Mouse (Mus musculus) embryonic facial prominence, embryonic 10.5 days (tissue): Measurements from ENCODE around the gene Tldc1. TPM values are rescaled to one million over a fixed set of nuclear protein-coding genes. Genes with fewer than 3 reads are reported as not detected.

ENCODE experiments used
- DNase-seq: peaks from one replicate; pipeline ENCODE4 v3.0.0-alpha.2; 2017; ENCODE audit warnings: low spot score
- H3K27ac ChIP-seq: fragments of 300-500 bp; sonication (generic); replicated peaks from 2 replicates; pipeline ENCODE4 v1.5.1; 2016; ENCODE audit warnings: mild to moderate bottlenecking
- H3K27me3 ChIP-seq: fragments of 300-500 bp; sonication (generic); replicated peaks from 2 replicates; pipeline ENCODE4 v1.6.1; 2016; ENCODE audit warnings: low read depth, mild to moderate bottlenecking; ENCODE audit not compliant: poor library complexity, severe bottlenecking
- H3K36me3 ChIP-seq: fragments of 300-500 bp; sonication (generic); replicated peaks from 2 replicates; pipeline ENCODE4 v1.6.1; 2016; ENCODE audit warnings: mild to moderate bottlenecking, moderate library complexity
- H3K4me1 ChIP-seq: fragments of 300-500 bp; sonication (generic); 2 replicates; pipeline ENCODE4 v1.6.1; 2016
- H3K4me3 ChIP-seq: fragments of 300-500 bp; sonication (generic); 2 replicates; pipeline ENCODE4 v1.5.1; 2016; ENCODE audit warnings: mild to moderate bottlenecking, moderate library complexity
- H3K9me3 ChIP-seq: fragments of 300-500 bp; sonication (generic); 2 replicates; pipeline ENCODE4 v1.6.1; 2016; ENCODE audit warnings: mild to moderate bottlenecking
- WGBS: fragments of 180-500 bp; shearing (Covaris S2); methylation state at CpG from one replicate; pipeline ENCODE4 v1.1.7; 2016; 5-methylcytosine and 5-hydroxymethylcytosine counted together
- polyA plus RNA-seq: library from polyadenylated mRNA; unstranded; fragments of >200 nt; fragmentation: Nextera tagmentation; extraction: Ambion mirVana; gene quantifications from 2 replicates; pipeline ENCODE4 v1.2.1, GENCODE M21; 2016

Tldc1 gene
- polyA plus RNA-seq, 1 experiment from 2014 or later = 12.8 TPM

GRCm38 (mm10) chr8:119798170-119798964 is 20.2 kb upstream of the Tldc1 start:
- H3K4me1 ChIP-seq = peaks cover 64% of the 10 kb centered on the region
- H3K4me3 ChIP-seq = peak overlapping the region; percentile 45
- no peaks in the 10 kb centered on the region for H3K9me3 ChIP-seq
- no peaks in the 10 kb centered on the region for H3K36me3 ChIP-seq
- 11% methylated on average over 15 of the region's 15 CpGs for WGBS
- H3K27ac ChIP-seq = peak overlapping the region; percentile 82
- DNase-seq = peak; percentile 85
- H3K27me3 ChIP-seq = no peaks in the 10 kb centered on the region

- Histone ChIP-seq H3K4me1 (peaks cover 82% of the 10 kb centered on the region), H3K27me3 (no peaks in the 10 kb centered on the region), H3K9me3 (no peaks in the 10 kb centered on the region), H3K36me3 (no peaks in the 10 kb centered on the region), H3K27ac (no peak overlapping the region), H3K4me3 (no peak overlapping the region)
- 84% methylated on average over 3 of the region's 3 CpGs for WGBS
- no peak for DNase-seq
These were observed 17.4 kb upstream of the Tldc1 start for GRCm38 (mm10) chr8:119795651-119796050.

GRCm38 (mm10) chr8:119794689-119795088 is 16.5 kb upstream of the Tldc1 start:
- Histone ChIP-seq H3K27ac (peak overlapping the region; percentile 3; the same call in 1 of the 2 replicates), H3K36me3 (no peaks in the 10 kb centered on the region), H3K27me3 (no peaks in the 10 kb centered on the region), H3K9me3 (no peaks in the 10 kb centered on the region), H3K4me1 (peaks cover 83% of the 10 kb centered on the region), H3K4me3 (no peak overlapping the region)
- peak; percentile 67 for DNase-seq
- 43% methylated on average over 7 of the region's 7 CpGs for WGBS

GRCm38 (mm10) chr8:119791804-119792704 is 13.8 kb upstream of the Tldc1 start:
- WGBS = 9% methylated on average over 16 of the region's 16 CpGs
- H3K4me3 ChIP-seq = peak overlapping the region; percentile 0; the same call in 1 of the 2 replicates

GRCm38 (mm10) chr8:119789581-119789980 is 11.4 kb upstream of the Tldc1 start:
- Histone ChIP-seq H3K4me3 (no peak overlapping the region), H3K9me3 (no peaks in the 10 kb centered on the region), H3K27ac (peak overlapping the region; percentile 26), H3K36me3 (no peaks in the 10 kb centered on the region), H3K4me1 (peaks cover 89% of the 10 kb centered on the region), H3K27me3 (peaks cover 3% of the 10 kb centered on the region)
- DNase-seq = no peak
- WGBS = 85% methylated on average over 7 of the region's 7 CpGs

More at GRCm38 (mm10) chr8:119791804-119792704, 13.8 kb upstream of the Tldc1 start:
- H3K36me3 ChIP-seq = no peaks in the 10 kb centered on the region
- H3K27me3 ChIP-seq = no peaks in the 10 kb centered on the region
- H3K9me3 ChIP-seq = no peaks in the 10 kb centered on the region
- peaks cover 84% of the 10 kb centered on the region for H3K4me1 ChIP-seq
- peak; percentile 91 for DNase-seq
- H3K27ac ChIP-seq = peak overlapping the region; percentile 87

GRCm38 (mm10) chr8:119788607-119789381 is 10.6 kb upstream of the Tldc1 start:
- no peak for DNase-seq
- Histone ChIP-seq H3K9me3 (no peaks in the 10 kb centered on the region), H3K4me1 (peaks cover 91% of the 10 kb centered on the region), H3K4me3 (no peak overlapping the region), H3K27me3 (peaks cover 10% of the 10 kb centered on the region), H3K27ac (peak overlapping the region; percentile 26), H3K36me3 (no peaks in the 10 kb centered on the region)
- WGBS = 69% methylated on average over 9 of the region's 9 CpGs

- Histone ChIP-seq H3K27me3 (peaks cover 11% of the 10 kb centered on the region), H3K4me1 (peaks cover 85% of the 10 kb centered on the region), H3K36me3 (no peaks in the 10 kb centered on the region), H3K27ac (no peak overlapping the region), H3K4me3 (no peak overlapping the region), H3K9me3 (no peaks in the 10 kb centered on the region)
- no peak for DNase-seq
- WGBS = 46% methylated on average over 4 of the region's 4 CpGs
These were observed 9.1 kb upstream of the Tldc1 start for GRCm38 (mm10) chr8:119787341-119787740.

GRCm38 (mm10) chr8:119786871-119787270 is 8.7 kb upstream of the Tldc1 start:
- Histone ChIP-seq H3K27me3 (peaks cover 11% of the 10 kb centered on the region), H3K4me1 (peaks cover 81% of the 10 kb centered on the region), H3K27ac (no peak overlapping the region), H3K9me3 (no peaks in the 10 kb centered on the region), H3K4me3 (no peak overlapping the region), H3K36me3 (no peaks in the 10 kb centered on the region)
- 84% methylated on average over 3 of the region's 3 CpGs for WGBS
- DNase-seq = no peak

- no peak for DNase-seq
- Histone ChIP-seq H3K27me3 (peaks cover 11% of the 10 kb centered on the region), H3K4me1 (peaks cover 76% of the 10 kb centered on the region), H3K27ac (peak overlapping the region; percentile 65; the same call in 1 of the 2 replicates), H3K4me3 (no peak overlapping the region), H3K36me3 (no peaks in the 10 kb centered on the region), H3K9me3 (no peaks in the 10 kb centered on the region)
- WGBS = 50% methylated on average over 18 of the region's 18 CpGs
These were observed 7.7 kb upstream of the Tldc1 start for GRCm38 (mm10) chr8:119785764-119786405.

- Histone ChIP-seq H3K9me3 (no peaks in the 10 kb centered on the region), H3K4me1 (peaks cover 69% of the 10 kb centered on the region), H3K27ac (peak overlapping the region; percentile 25; the same call in 1 of the 2 replicates), H3K27me3 (peaks cover 11% of the 10 kb centered on the region), H3K36me3 (no peaks in the 10 kb centered on the region), H3K4me3 (no peak overlapping the region)
- DNase-seq = no peak
- WGBS = 65% methylated on average over 7 of the region's 7 CpGs
These were observed 6.5 kb upstream of the Tldc1 start for GRCm38 (mm10) chr8:119784676-119785075.

- peaks cover 11% of the 10 kb centered on the region for H3K27me3 ChIP-seq
- 55% methylated on average over 9 of the region's 9 CpGs for WGBS
These were observed 5.9 kb upstream of the Tldc1 start for GRCm38 (mm10) chr8:119784141-119784574.

More at GRCm38 (mm10) chr8:119784141-119784574, 5.9 kb upstream of the Tldc1 start:
- Histone ChIP-seq H3K4me1 (peaks cover 64% of the 10 kb centered on the region), H3K4me3 (no peak overlapping the region), H3K27ac (peak overlapping the region; percentile 55; the same call in 1 of the 2 replicates), H3K36me3 (no peaks in the 10 kb centered on the region), H3K9me3 (no peaks in the 10 kb centered on the region)
- DNase-seq = no peak
